Mouse (Mus musculus): ENCODE measurements around the gene Pfn2.
A peak's percentile ranks its signal among the peaks of the same experiment; 100 is the strongest.

Gene Pfn2

DNA sequence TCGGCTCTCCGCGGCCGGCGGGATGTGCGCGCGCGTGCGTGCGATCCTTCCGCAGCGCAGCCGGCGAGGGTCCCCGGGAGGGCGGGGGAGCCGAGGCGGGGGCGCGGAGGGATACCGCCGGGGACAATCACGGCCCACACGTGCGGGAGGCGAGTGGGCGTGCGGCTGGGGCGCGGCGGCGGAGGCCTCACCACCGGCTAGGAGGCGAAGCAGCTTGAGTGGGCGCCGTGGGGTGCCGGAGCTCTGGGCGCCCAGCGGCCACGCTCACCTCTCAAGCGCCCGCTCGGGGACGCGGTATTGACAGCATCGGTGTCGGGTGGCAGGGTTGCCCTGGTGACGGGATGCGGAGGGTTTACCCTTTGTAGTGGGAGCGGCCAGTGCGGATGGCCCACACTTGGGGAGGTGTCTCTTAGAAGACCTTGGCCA, at the start of gene Pfn2:
Gene Pfn2 (minus strand): TSS at position 320 of the 426 bp plus-strand sequence.
- peak; percentile 82 for DNase-seq (ENCODE audit: low spot score)

- no peak for DNase-seq (ENCODE audit: low spot score)
Observed at GRCm38 (mm10) chr3:57882945-57883344, 35.1 kb upstream of the Pfn2 start.

DNA sequence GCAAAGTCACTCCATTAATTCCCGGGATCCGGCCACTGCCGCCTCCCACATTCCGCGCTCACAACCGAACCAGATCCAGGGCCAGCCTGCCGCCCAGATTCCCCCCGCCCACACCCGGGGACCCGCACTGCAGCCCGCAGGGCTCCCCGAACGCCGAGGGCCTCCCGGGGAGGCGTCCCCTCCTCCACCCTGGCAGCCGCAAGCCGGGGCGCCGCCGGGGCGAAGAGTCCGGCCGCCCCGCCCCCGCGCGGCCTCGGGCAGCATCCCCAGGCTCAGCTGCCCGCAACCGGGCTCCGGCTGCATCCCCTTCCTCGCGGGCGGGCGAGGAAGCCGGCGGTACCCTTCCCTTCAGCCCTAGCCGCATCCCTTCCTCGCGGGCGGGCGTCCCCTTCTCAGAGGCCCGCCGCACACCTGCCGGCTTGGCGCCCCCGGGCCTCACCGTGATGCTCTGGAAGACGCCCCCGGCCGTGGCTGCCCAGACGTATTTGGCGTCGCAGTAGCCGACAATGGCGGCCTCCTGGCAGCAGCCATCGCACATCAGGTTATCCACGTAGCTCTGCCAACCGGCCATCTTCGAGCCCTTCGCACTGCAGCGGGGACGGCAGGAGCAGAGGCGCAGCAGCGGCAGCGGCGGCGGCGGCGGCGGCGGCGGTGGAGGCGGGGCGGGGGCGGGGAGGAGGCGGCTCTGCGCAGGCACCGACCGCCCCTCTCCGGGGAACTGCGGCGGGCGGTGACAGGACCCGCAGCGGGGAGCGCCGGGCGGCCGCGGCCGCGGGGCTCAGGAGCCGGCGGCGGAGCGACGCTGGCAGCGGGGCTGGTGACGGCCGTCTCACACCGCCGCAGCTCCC, 743 bp downstream of the Pfn2 start:
- DNase-seq (ENCODE audit: low spot score), result peak; percentile 81

- no peak for DNase-seq (ENCODE audit: low spot score)
Observed at GRCm38 (mm10) chr3:57846662-57846911, 1.3 kb downstream of the Pfn2 start.

- DNase-seq (ENCODE audit: low spot score), result no peak
Observed at GRCm38 (mm10) chr3:57845786-57846661, 1.9 kb downstream of the Pfn2 start.

GRCm38 (mm10) chr3:57843775-57844174, 4.1 kb downstream of the Pfn2 start:
- DNase-seq (ENCODE audit: low spot score), result no peak

- no peak for DNase-seq (ENCODE audit: low spot score)
Observed at GRCm38 (mm10) chr3:57836911-57837310, 11.0 kb downstream of the Pfn2 start.

DNA sequence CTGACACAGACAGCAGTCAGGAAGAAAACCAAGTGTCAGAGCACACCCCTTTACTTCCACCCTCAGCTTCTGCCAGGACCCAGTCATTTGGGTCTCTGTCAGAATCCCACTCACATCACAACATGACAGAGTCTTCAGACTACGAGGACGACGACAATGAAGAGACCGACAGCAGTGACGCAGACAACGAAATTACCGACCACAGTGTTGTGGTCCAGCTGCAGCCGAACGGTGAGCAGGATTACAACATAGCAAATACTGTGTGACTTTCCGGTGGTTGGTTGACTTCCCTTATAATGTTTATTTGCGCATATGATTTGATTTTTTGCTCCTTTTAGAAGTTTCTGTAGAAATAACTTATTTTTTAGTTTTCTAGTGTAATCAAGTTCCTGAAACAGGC, 14.3 kb downstream of the Pfn2 start:
- no peak for DNase-seq (ENCODE audit: low spot score)

DNA sequence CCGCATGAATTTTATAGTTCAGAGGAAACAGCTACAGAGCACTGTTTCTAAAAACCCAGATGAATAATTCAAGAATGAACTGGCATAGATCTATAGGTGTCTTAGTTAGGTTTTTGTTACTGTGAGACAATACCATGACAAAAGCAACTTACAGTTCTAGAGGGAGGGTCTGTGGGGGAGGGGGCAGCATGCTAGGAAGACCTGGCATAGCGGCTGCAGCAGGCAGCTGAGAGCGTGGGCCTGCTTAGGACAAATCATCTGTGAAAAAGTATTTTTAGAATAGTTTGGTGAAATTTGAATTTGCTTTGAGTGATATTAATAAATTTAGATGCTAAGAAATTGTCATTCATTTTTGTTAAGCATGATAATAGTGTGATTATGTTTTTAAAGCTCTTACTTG, 22.0 kb downstream of the Pfn2 start:
- no peak for DNase-seq (ENCODE audit: low spot score)

DNA sequence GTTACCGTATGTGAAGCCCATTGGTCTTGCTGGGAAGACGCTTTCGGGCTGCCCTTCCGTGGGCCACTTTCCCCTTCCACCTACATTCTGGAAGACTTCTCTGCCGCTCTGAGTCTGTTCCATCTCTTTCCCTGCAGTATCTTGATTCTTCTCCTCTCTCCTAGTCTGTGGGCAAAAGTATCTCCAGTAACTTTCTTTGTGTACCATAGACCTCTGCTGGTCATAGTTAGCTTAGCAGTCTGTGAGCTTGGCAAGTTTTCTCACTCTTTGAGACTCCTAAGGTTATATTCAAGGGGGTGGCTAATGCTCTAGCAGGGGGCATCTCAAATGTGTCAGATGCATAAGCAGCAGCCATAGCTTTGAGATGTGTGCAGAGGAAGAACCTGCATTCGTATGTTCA, 32.4 kb downstream of the Pfn2 start:
- DNase-seq (ENCODE audit: low spot score), result peak; percentile 5

DNA sequence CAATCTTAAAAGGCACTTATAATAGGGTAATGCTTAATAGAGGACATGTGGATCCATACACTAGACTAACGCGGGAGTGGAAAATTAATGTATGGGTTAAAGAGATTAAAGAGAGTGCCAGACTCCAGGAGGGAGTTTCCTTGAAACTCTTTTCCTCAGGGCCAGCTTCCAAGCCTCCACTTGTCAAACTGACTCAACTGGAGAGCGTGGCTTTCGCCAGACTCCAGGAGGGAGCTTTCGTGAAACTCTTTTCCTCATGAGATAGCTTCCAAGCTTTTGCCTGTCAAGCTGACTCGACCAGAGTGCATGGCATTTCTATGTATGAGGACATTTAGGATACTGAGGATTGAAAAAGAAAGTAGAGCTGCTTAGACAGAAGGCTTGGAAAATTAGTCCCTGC, 52.8 kb downstream of the Pfn2 start:
- peak; percentile 2 for DNase-seq (ENCODE audit: low spot score)
